Mouse (Mus musculus) monocyte, adult 2 months (primary cell): ENCODE measurements around the gene 1700008O03Rik.
A peak's percentile ranks its signal among the peaks of the same experiment; 100 is the strongest.

Source experiments
- DNase-seq, 2 experiments: peaks; one replicate each; pipeline ENCODE4 v3.0.0; 2022; ENCODE audit warnings: low spot score in 2 of 2, low read depth in 1 of 2

1700008O03Rik gene

DNA sequence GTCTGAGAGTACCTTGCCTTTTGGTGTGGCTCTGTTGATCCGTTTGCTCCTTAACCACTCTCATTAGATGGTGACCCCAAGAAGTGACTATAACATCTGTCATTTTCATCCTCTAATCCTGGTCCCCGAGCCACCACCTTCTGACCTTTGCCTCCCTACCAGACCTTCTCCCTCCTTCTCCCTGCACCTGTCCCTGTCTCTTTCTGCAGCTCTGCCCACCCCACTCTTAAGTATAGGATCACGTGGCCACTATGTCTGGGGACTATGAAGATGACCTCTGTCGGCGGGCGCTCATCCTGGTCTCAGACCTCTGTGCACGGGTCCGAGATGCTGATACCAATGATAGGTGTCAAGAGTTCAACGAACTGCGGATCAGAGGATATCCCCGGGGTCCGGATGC, at the start of gene 1700008O03Rik:
TSS of gene 1700008O03Rik (minus strand) at position 101 of the 400 bp plus-strand sequence.
- DNase-seq: no peak

DNA sequence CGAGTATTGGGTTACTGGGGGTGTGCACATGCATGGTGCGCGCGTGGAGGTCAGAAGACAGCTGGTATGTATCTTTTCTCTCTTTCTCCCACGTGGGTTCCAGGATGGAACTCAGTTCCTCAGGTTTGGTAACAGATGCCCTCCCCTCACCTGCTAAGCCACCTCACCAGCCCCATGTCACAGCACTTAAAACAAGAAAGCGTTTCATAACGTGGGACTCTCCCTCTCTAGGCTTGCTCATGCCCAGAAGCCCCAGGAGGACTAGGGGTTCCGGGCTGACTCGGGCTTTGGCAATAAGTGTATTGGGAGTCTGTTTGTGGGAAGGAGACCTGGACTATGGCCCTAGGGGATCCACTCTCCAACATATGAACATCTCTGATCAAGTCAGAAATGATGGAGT, 48.5 kb upstream of the 1700008O03Rik start:
- no peak for DNase-seq

DNA sequence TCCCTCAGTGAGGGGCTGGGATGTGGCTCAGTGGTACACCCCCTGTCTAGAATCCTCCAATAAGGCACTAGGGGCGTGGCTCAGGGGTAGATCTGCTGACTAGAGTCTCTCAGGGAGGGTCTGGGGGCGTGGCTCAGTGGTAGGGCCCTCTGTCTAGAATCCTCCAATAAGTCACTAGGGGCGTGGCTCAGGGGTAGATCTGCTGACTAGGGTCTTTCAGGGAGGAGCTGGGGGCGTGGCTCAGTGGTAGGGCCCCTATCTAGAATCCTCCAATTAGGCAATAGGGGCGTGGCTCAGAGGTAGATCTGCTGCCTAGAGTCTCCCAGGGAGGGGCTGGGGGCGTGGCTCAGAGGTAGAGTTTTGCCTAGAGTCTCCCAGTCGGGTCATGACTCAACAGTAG, 47.8 kb upstream of the 1700008O03Rik start:
- no peak for DNase-seq

DNA sequence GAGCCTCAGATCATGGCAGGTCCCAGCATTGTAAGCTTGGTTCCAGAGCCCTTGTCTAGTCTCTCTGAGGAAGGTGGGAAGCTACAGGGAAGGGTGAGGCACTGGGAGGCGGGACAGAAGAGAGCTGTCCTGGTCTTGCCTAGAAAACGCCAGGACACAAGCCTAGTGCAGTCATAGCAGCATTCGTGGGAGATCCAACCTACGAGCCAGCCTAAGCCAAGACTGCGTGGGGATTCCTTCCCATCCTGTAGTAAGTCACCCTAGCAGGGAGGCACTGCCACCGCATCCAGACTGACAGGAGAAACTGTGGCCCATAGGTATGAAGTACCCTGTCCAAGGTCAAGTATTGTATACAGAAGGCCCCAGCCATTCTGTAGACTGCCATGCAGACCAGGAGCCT, 46.9 kb upstream of the 1700008O03Rik start:
- DNase-seq: no peak

DNA sequence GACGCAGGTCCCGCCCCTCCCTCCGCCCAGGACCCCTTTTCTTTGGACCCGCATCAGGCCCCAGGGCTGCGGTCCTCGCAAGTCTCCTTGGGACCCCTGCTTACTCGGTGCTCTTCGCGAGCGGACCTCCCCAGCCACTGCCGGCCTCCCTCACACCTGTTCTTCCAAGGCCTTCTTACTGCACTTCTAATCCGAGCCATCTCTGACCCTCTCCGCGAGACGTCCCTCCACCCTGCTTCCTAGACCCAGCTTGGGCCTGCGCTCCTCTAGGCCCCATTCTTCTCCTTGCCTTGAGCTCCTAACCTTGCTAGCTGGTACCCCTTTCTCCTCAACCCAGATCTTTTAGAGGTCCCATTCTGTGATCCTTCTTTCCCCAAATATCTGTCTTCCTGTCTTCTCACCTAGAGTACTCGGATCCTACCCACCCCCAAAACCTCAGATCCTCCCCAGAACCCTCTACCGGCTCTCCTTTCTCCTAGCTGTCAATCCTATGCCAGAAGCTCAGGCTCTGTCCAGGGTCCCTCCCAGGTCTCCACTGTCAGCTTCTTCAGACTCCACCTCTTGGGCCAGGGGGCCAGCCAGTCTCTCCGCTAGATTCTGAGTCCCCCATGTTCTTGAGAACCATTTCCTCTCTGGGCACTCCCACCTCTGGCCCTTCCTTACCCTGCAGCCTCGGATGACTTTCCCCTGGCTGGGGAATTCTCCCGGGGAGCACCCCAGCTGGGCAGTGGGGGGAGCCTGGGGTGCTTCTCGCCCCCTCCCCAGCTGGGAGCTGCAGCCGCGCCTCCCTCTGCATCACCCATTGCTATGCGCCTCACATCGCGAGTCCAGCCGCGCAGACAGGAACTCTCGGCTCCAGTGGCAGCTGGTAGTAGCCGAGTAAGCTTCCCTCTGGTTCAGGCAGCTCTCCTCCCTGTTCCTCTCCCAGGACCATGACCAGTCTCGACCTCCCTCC, 44.2 kb upstream of the 1700008O03Rik start:
- DNase-seq: no peak

DNA sequence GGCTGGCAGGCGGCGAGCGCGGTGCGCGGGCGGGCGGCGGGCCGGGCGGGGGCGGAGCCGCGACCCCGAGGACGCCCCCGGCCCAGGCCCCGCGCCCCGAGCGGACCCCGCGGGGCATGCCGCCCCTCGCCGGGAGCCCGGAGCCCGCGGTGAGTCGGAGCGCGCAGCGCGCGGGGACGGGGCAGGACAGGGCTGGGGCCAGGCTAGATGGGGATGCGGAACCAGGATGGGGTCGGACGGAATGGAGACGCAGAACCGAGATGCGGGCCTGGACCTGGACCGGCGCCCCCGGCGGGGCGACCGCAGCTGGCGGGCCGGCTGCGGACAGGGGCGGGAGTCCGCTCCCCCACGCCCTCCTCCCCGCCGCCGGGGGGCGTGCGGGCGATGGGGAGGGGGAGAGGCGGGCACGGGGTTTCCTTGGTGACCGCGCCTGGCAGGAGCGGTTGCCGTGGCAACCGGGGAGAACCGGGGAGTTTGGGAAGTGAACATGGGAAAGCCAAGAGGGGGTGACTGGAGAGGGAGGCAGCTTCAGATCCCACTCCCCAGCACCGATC, 43.4 kb upstream of the 1700008O03Rik start, which contains the start of gene Lrrc4b:
TSS of gene Lrrc4b (plus strand) at position 51 of the 554 bp plus-strand sequence.
- DNase-seq: no peak

DNA sequence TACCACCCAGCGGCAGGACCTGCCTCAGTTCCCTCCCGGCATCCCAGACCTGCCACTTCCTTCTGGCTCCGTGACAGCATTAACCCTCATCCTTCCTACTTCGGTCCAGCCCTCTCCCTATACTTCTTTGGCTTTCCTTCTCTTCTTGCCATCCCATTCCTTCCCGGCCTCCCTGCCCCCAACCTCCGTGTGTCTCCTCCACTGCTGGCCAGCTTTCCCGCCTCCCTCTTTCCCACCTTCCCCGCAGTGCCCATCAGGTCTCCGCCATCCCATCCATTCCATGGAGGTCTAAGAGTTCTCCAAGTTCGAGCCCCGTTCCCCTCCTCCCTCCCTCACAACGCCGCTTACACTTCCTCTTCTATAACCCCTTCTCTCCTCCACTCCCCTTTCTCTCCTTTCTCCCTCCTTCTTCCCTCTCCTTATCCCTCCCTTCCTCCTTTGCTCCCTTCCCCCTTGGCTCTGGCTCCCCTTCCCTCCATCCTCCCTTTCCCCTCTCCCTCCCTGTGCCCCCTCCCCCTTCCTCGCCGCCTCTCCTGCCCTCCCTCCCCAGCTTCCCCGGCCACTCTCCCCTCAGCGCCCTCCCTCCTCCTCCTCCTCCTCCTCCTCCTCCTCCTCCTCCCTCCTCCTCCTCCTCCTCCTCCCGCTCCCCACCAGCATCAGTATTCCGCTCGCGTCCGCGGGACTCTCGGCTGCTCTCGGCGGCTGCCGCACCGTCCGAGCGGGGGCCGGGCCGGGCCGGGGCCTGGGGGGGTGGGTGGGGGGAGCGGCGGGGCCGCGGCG, 42.7 kb upstream of the 1700008O03Rik start:
- DNase-seq: no peak

DNA sequence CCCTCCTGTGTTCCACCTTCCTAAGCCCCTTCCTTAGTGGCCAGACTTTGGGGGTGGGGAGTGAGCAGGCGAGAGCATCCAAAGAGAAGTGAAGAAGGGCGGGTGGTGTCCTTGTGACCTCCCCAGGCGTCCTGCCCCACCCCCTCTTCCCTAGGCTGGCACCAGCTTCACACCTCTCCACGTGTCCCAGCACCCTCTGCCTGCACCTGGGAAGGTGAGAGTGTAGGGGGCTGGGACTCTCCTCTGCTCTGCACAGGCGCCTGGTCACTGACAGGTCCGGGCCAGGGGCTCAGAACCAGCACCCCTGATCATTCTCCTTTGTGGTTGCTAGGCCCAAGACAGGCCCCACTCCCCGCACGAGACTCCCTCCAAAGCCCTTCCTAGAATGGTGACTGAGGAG, 42.0 kb upstream of the 1700008O03Rik start:
- no peak for DNase-seq

DNA sequence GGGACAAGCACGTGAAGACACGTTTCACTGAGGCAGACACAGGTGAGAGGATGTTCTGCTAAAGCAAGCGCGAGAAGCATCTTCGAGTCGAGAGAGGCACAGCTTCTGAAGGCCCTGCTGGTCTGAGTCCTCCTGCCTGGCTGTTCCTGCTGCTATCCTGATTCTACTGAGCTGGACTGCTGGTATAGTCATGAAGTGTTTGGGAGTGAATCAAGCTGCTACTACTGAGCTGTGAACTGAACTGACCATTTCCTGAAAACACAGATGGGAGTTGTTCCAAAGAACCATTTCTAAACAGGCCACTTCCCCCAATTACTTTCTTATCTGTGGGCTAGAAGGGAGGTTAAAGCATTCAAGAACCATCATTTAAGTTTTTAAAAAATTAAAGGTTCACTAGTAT, 27.7 kb upstream of the 1700008O03Rik start:
- DNase-seq: no peak

DNA sequence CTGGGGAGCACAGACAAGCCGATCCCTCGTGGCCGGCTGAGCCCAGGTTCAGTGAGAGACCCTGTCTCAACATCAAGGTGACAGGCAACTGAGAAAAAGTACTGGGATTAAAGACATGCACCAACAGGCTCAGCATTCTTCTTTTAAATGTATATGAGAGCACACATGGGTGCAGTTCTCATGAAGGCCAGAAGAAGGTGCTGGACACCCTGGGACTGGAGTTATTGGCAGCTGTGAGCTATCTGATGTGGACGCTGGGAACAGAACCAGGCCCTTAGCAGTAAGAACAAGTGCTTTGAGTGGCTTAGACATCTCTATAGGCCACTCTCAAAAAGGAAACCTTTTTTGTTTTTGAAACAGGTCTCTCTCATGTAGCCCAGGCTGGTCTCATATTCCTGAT, 25.5 kb upstream of the 1700008O03Rik start:
- DNase-seq: no peak

DNA sequence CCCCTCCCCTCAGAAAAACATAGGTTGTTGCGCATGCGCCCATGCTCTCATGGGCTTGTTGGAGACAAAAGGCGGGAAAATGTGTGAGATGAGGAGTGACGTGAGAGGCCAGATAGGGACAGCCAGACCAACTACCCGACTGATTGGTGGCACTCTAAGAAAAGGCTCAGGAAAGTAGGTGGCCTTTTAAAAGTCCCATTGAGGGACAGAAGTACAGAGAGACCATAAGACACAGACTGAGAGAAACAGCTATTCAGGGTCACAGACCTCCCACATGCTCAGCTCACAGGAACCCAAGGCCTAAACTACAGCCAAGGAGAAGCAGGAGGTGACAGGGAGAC, 20.4 kb upstream of the 1700008O03Rik start:
- no peak for DNase-seq

DNA sequence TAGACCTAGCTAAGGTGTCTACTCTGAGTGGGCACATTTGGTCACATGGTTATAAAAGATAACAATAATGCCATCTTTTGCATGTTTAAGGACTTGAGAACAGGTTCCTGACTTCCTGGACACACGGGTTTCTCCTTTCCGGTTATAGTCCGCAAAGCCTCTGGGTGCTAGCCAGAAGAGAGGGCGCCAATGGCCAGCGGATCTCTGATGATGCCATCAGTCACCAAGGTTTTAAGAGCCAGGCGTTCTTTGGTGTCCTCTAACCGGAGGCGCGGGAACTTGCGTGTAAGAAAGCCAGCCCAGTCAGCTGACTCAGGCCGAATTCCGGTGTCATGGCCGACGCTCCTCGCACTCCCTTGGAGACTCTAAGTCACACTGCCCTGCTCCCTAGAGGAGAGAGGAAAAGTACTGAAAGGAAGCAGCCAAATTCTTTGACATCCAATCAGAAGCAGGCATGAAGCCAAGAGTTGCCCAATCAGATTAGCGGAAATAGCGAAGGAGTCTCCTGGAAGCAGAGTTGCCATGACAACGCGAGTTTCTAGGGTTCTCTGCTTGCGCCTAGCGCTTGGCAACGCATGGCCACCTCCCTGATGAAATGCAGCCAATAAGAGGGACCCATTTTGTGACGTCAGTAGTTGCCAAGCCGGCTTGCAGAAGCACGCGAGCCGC, 19.9 kb upstream of the 1700008O03Rik start:
- DNase-seq: peak; percentile 68 to 71

DNA sequence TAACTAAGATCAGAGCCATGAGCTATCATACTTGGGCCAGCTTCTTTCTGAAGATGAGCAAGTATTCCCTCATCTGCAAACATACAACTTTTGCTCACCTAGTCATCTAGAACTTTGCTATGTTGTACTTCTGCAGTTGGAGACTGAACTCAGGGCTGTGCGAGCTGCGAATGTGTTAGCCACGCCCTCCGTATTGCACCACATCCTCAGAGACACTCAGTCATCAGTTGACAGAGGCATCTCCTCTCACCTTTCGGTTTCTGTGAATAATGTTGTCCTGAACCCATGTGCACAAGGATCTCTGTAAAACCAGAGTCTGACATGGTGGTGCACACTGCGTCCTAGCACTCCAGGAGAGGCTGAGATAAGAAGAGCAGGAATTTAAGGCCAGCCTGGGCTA, 16.1 kb upstream of the 1700008O03Rik start:
- DNase-seq: peak in 1 of 2 experiments; percentile 17

DNA sequence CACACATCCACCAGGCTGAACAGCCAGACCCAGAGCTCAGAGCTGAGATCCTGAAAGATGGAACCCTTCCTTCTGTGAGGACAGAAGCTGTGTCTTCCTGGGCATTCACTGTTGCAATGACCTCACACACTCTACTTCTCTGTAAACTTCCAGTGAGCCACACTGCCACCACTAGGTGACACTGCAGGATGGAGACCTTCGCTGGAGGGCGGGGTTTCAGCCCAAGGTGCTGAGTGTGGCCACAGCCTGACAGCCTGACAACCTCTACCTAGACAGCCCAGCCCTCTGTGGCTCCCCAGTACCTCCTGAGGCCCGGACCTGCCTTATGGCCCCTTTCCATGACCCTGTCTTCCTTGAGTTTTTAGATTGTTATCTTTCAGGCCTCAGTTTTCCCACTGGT, 12.9 kb upstream of the 1700008O03Rik start:
- peak in 1 of 2 experiments; percentile 45 for DNase-seq

DNA sequence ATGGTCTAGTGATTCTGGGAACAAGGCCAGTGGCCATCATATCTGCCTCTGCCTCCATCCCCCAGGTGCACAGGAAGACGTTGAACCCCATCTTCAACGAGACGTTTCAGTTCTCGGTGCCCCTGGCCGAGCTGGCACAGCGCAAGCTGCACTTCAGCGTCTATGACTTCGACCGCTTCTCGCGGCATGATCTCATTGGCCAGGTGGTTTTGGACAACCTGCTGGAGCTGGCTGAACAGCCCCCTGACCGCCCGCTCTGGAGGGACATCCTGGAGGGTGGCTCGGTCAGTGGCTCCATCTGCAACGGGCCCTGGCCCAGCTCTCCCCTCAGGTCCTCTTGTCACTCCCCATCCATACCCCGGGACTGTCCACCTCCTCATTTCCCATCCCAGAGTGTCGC, 7.7 kb upstream of the 1700008O03Rik start:
- DNase-seq: no peak

DNA sequence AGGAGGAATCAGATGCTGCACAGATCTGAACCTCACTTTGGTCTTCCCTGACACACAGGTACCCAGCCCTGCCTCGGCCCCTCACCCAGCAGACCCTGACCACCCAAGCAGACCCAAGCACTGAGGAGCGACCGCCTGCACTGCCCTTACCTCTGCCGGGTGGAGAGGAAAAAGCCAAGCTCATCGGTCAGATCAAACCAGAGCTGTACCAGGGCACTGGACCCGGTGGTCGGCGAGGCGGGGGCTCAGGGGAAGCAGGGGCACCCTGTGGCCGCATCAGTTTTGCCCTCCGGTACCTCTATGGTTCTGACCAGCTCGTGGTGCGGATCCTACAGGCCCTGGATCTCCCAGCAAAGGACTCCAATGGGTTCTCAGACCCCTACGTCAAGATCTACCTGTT, 6.7 kb upstream of the 1700008O03Rik start:
- DNase-seq: no peak

DNA sequence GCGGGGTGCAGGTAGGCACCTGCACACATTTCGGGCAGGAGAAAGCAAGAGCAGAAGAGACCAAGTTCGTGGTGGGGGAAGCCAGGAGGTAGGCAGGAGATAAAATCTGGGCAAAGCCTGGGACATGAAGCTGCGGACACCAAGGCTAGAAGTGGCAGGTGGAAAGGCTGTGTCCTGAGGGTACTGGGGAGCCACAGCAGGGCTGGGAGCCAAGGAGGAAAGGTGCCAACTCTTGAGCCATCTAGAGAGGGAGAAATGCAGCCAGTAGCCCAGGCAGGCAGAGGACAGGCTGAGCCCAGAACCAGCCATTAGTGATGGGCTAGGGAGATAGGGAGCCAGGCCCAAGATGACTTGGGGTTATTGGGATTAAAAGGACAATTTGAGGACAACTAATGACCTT, 6.2 kb upstream of the 1700008O03Rik start:
- DNase-seq: no peak

DNA sequence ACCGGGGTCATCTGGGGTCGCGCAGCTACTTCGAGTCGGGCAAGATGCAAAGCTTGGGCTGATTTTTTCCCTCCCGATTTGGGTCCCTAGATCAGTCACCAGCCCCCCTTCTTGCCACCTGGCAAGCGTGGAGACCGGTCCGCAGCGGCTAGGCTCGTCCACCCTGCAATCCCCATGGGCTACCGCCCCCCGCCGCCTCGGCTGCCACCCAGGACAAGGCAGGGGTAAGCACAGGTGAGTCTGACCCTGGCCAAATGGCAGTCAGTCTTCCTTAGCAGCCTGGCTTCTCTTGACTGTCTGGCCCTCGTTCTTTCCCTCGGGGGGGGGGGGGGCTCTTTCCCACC, 932 bp downstream of the 1700008O03Rik start:
- DNase-seq: no peak

DNA sequence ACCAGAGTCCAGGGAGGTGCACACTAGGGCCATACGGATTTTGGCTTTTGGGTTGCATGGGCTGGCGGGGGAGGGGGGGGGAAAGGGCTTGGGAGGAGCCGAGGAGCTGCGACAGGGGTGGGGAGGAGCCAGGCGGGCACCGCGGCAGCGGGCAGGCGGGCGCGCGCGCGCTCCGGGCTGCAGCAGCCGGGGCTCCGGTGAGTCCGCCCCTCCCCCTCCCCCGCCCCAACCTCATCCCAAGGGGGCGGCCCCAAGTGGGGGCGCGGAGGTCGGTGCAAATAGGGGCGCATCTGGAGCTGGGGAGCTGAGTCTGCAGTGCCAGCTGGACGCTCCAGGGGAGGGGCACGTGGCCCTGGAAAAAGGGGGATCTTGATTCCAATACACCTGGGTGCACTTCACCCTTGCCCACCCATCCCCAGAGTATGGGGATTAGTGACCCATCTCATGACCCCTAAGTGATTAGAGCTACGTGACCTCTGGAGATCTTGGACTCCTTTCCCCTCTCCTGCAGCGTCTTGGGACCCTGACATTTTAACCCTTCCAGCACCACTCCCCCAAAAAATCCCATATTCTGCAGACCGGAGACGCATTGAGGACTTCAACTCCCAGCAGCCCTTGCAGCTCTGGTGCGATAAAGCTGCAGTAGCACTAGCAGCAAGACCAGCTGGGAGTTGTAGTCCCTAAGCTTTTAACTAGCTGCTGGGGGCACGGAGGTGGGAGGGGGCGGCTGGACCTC, 1.5 kb downstream of the 1700008O03Rik start, which contains the start of gene Syt3:
TSS of gene Syt3 (plus strand) at position 123 of the 736 bp plus-strand sequence.
- no peak for DNase-seq

DNA sequence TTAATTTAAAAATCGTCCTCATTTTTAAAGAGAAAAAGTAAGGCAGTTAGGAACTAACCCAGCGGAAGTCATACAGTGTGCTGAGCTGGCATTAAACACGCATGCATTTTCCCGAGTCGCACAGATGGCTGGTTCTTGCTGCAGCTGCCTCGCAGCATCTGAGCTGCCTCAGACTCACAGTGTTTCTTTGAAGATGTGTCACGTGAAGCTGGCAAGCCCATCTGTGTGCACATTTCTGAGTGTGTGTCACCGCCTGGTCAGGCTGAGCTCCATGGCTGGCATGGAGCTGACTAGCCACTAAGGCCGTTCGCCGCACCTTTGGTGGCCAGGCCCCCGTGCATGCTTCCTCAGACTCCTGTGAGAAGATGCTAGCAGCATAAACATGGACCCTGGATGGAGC, 3.1 kb downstream of the 1700008O03Rik start:
- DNase-seq: no peak

DNA sequence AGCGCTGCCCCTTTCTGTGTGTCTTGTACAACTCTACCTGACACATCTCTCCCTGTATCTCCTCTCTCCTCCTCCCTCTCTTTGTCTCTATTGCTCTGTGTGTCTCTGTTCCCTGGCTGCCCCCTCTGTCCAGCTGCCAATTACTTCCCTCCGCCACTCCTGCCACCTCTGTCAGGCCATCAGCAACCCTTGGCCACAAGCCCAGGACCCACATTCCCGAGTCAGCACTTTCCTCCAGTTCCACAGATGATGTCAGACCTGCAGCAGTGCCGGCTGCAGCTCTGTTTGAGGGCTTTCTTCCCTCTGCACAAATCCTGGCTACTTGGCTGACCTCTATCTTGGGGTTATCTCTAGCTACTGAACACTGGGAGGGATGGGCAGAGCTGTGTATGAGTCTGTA, 7.3 kb downstream of the 1700008O03Rik start:
- no peak for DNase-seq
